Mouse (Mus musculus): ENCODE measurements around the gene Agap1.

Agap1 gene

GRCm38 (mm10) chr1:89922883-89923641 lies 468.5 kb downstream of the Agap1 start:
- DNase-seq = no peak

GRCm38 (mm10) chr1:89923642-89924020 lies 469.0 kb downstream of the Agap1 start:
- DNase-seq = no peak

GRCm38 (mm10) chr1:89925501-89926190 lies 471.0 kb downstream of the Agap1 start:
- DNase-seq = no peak

- DNase-seq = no peak
These were observed 472.0 kb downstream of the Agap1 start for GRCm38 (mm10) chr1:89926583-89927060.

- DNase-seq = peak; percentile 32
These were observed 472.6 kb downstream of the Agap1 start for GRCm38 (mm10) chr1:89927061-89927661.

- no peak for DNase-seq
These were observed 474.1 kb downstream of the Agap1 start for GRCm38 (mm10) chr1:89928676-89929075.

GRCm38 (mm10) chr1:89929181-89929580 lies 474.6 kb downstream of the Agap1 start:
- no peak for DNase-seq

- peak; percentile 26 for DNase-seq
These were observed 475.3 kb downstream of the Agap1 start for GRCm38 (mm10) chr1:89929721-89930505.

GRCm38 (mm10) chr1:89930551-89930950 lies 475.9 kb downstream of the Agap1 start:
- no peak for DNase-seq

GRCm38 (mm10) chr1:89931120-89931519 lies 476.5 kb downstream of the Agap1 start, which contains the start of gene Gbx2:
TSS of gene Gbx2 (minus strand) at chr1:89931179.
- peak; percentile 78 for DNase-seq

GRCm38 (mm10) chr1:89932021-89932423 lies 477.4 kb downstream of the Agap1 start:
- DNase-seq = no peak

- DNase-seq = no peak
These were observed 478.0 kb downstream of the Agap1 start for GRCm38 (mm10) chr1:89932616-89933015.

- no peak for DNase-seq
These were observed 478.4 kb downstream of the Agap1 start for GRCm38 (mm10) chr1:89933028-89933427.

GRCm38 (mm10) chr1:89933786-89934185 lies 479.2 kb downstream of the Agap1 start:
- no peak for DNase-seq

GRCm38 (mm10) chr1:89934316-89935260 lies 480.0 kb downstream of the Agap1 start:
- no peak for DNase-seq

- DNase-seq = no peak
These were observed 481.1 kb downstream of the Agap1 start for GRCm38 (mm10) chr1:89935493-89936348.

- no peak for DNase-seq
These were observed 484.4 kb downstream of the Agap1 start for GRCm38 (mm10) chr1:89938884-89939595.

GRCm38 (mm10) chr1:89939596-89939960 lies 485.0 kb downstream of the Agap1 start:
- DNase-seq = no peak

- DNase-seq = peak; percentile 80
These were observed 485.5 kb downstream of the Agap1 start for GRCm38 (mm10) chr1:89939981-89940726.
